Mouse (Mus musculus): ENCODE measurements at regions not wholly inside any gene's neighbourhood (a gene's known extent, or its start where the extent isn't known, plus 50 kb on each side); places are given as distances from the start of the nearest gene placed in this dataset.

GRCm38 (mm10) chr15:57581266-57581665 lies 103.8 kb upstream of the Slc22a22 start:
- Histone ChIP-seq H3K27me3 (ENCODE audit: control insufficient read depth, insufficient read depth, low read length, poor library complexity, severe bottlenecking) (no peaks in the 10 kb centered on the region), H3K36me3 (ENCODE audit: control insufficient read depth, insufficient read depth, low read length, poor library complexity, severe bottlenecking) (no peaks in the 10 kb centered on the region)
- DNase-seq (ENCODE audit: low read depth, low spot score) = no peak

DNA sequence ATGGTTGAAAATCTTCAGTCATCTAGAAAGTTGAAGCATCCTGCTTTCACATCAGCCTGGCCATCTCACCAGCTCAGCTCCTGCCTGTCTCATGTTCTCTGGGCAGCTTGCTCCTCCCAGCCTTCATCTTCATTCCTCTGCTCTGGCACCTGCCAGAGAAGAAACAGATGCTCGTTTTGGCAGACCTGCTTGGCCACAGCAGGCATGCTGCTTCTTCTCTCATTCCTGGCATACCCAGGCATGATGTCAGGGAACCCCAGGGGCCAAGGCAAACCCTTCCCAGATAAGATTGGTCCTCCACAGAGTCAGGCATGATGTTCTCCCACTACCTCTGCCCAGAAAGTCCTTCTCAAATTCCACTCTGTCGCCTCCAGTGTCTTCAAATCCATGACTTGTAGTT lies 101.4 kb upstream of the Slc22a22 start:
- no peaks in the 10 kb centered on the region for H3K36me3 ChIP-seq (ENCODE audit: control insufficient read depth, insufficient read depth, low read length, poor library complexity, severe bottlenecking)
- no peaks in the 10 kb centered on the region for H3K27me3 ChIP-seq (ENCODE audit: control insufficient read depth, insufficient read depth, low read length, poor library complexity, severe bottlenecking)
- DNase-seq (ENCODE audit: low read depth, low spot score) = no peak

GRCm38 (mm10) chr15:57574080-57574618 lies 96.7 kb upstream of the Slc22a22 start:
- no peak for DNase-seq (ENCODE audit: low read depth, low spot score)
- Histone ChIP-seq H3K36me3 (ENCODE audit: control insufficient read depth, insufficient read depth, low read length, poor library complexity, severe bottlenecking) (no peaks in the 10 kb centered on the region), H3K27me3 (ENCODE audit: control insufficient read depth, insufficient read depth, low read length, poor library complexity, severe bottlenecking) (no peaks in the 10 kb centered on the region)

GRCm38 (mm10) chr15:57572460-57572859 lies 95.0 kb upstream of the Slc22a22 start:
- Histone ChIP-seq H3K27me3 (ENCODE audit: control insufficient read depth, insufficient read depth, low read length, poor library complexity, severe bottlenecking) (no peaks in the 10 kb centered on the region), H3K36me3 (ENCODE audit: control insufficient read depth, insufficient read depth, low read length, poor library complexity, severe bottlenecking) (no peaks in the 10 kb centered on the region)
- no peak for DNase-seq (ENCODE audit: low read depth, low spot score)

GRCm38 (mm10) chr15:57568006-57568630 lies 90.7 kb upstream of the Slc22a22 start:
- no peak for DNase-seq (ENCODE audit: low read depth, low spot score)
- Histone ChIP-seq H3K36me3 (ENCODE audit: control insufficient read depth, insufficient read depth, low read length, poor library complexity, severe bottlenecking) (no peaks in the 10 kb centered on the region), H3K27me3 (ENCODE audit: control insufficient read depth, insufficient read depth, low read length, poor library complexity, severe bottlenecking) (no peaks in the 10 kb centered on the region)

DNA sequence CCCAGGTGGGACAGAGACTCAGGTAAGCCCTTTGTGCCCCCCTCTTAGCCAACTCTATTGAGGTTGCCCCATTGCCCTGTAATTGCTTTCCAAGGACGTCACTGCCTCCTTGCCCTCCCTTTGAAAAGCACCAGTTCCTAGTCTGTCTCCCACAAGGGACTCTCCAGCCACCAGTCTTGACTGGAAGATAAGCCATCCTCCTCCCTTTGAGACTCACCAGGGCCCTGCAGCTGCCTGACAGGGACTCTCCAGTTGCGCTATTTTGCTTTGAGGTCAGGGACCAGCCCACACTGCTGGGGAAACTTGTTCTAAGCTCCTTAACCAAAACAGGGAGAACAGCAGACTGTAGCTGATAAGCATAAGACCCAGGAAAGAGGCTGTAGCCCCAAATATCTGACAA lies 69.7 kb upstream of the Slc22a22 start:
- H3K27me3 ChIP-seq (ENCODE audit: control insufficient read depth, insufficient read depth, low read length, poor library complexity, severe bottlenecking) = no peaks in the 10 kb centered on the region
- no peak for DNase-seq (ENCODE audit: low read depth, low spot score)
- H3K36me3 ChIP-seq (ENCODE audit: control insufficient read depth, insufficient read depth, low read length, poor library complexity, severe bottlenecking) = no peaks in the 10 kb centered on the region

GRCm38 (mm10) chr15:57545141-57545540 lies 67.7 kb upstream of the Slc22a22 start:
- H3K36me3 ChIP-seq (ENCODE audit: control insufficient read depth, insufficient read depth, low read length, poor library complexity, severe bottlenecking) = no peaks in the 10 kb centered on the region
- no peaks in the 10 kb centered on the region for H3K27me3 ChIP-seq (ENCODE audit: control insufficient read depth, insufficient read depth, low read length, poor library complexity, severe bottlenecking)
- DNase-seq (ENCODE audit: low read depth, low spot score) = no peak

DNA sequence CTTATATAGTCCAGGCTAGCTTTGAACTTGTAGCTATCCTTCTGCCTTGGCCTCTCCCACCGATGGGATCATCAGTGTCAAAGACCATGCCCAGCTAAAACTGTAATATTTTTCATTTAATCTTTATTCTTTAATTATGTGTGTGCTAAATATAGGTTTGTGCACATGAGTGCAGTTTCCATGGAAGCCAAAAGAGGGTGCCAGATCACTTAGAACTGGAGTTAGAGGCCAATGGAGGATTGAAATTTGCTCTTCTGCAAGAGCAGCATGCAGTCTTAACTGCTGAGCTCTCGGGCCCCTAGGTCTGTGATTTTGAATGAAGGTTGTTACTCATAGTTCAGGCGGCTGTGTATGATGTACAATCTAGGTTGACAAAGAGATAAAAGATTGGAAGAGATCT lies 66.6 kb upstream of the Slc22a22 start:
- Histone ChIP-seq H3K27me3 (ENCODE audit: control insufficient read depth, insufficient read depth, low read length, poor library complexity, severe bottlenecking) (no peaks in the 10 kb centered on the region), H3K36me3 (ENCODE audit: control insufficient read depth, insufficient read depth, low read length, poor library complexity, severe bottlenecking) (no peaks in the 10 kb centered on the region)
- DNase-seq (ENCODE audit: low read depth, low spot score) = peak; percentile 9

GRCm38 (mm10) chr15:57542630-57543029 lies 65.2 kb upstream of the Slc22a22 start:
- Histone ChIP-seq H3K36me3 (ENCODE audit: control insufficient read depth, insufficient read depth, low read length, poor library complexity, severe bottlenecking) (no peaks in the 10 kb centered on the region), H3K27me3 (ENCODE audit: control insufficient read depth, insufficient read depth, low read length, poor library complexity, severe bottlenecking) (no peaks in the 10 kb centered on the region)
- DNase-seq (ENCODE audit: low read depth, low spot score) = no peak

- Histone ChIP-seq H3K27me3 (ENCODE audit: control insufficient read depth, insufficient read depth, low read length, poor library complexity, severe bottlenecking) (no peaks in the 10 kb centered on the region), H3K36me3 (ENCODE audit: control insufficient read depth, insufficient read depth, low read length, poor library complexity, severe bottlenecking) (no peaks in the 10 kb centered on the region)
- no peak for DNase-seq (ENCODE audit: low read depth, low spot score)
Observed at GRCm38 (mm10) chr15:57535514-57535913, 58.1 kb upstream of the Slc22a22 start.
